Mouse (Mus musculus) intestine, embryonic 15.5 days (tissue): ENCODE results near the gene Jup. TPM values are rescaled to one million over a fixed set of nuclear protein-coding genes. Genes with fewer than 3 reads are reported as not detected.
"Not testable (repeated sequence)": the region's sequence is repeated elsewhere in the genome, so short reads cannot be mapped to it uniquely, and the experiment has no call there.

Experiments
- ATAC-seq: fragments of 200-750 bp; cut with Nextera tagmentation; 2 replicates; pipeline ENCODE4 v1.8.0; 2017; ENCODE audit warnings: moderate TSS enrichment, moderate library complexity
- H3K27ac ChIP-seq: fragments of 300-500 bp; sonication (generic); 2 replicates; pipeline ENCODE4 v1.5.1; 2015; ENCODE audit warnings: mild to moderate bottlenecking, inconsistent platforms
- H3K27me3 ChIP-seq: fragments of 300-500 bp; sonication (generic); replicated peaks from 2 replicates; pipeline ENCODE4 v1.6.1; 2015; ENCODE audit warnings: inconsistent platforms
- H3K36me3 ChIP-seq: fragments of 300-500 bp; sonication (generic); 2 replicates; pipeline ENCODE4 v1.6.1; 2015; ENCODE audit warnings: inconsistent platforms
- H3K4me1 ChIP-seq: fragments of 300-500 bp; sonication (generic); replicated peaks from 2 replicates; pipeline ENCODE4 v1.6.1; 2015; ENCODE audit warnings: inconsistent platforms
- H3K4me2 ChIP-seq: fragments of 300-500 bp; sonication (generic); replicated peaks from 2 replicates; pipeline ENCODE4 v1.6.1; 2015; ENCODE audit warnings: mild to moderate bottlenecking, inconsistent platforms
- H3K4me3 ChIP-seq: fragments of 300-500 bp; sonication (generic); replicated peaks from 2 replicates; pipeline ENCODE4 v1.5.1; 2015; ENCODE audit warnings: inconsistent platforms
- H3K9ac ChIP-seq: fragments of 300-500 bp; sonication (generic); 2 replicates; pipeline ENCODE4 v1.6.1; 2015; ENCODE audit warnings: inconsistent platforms
- H3K9me3 ChIP-seq: fragments of 300-500 bp; sonication (generic); 2 replicates; pipeline ENCODE4 v1.6.1; 2016; ENCODE audit warnings: inconsistent platforms
- WGBS: fragments of 180-500 bp; shearing (Covaris S2); methylation state at CpG from one replicate; pipeline ENCODE4 v1.1.7; 2015; 5-methylcytosine and 5-hydroxymethylcytosine counted together
- polyA plus RNA-seq: library from polyadenylated mRNA; unstranded; fragments of >200 nt; fragmentation: Nextera tagmentation; extraction: Ambion mirVana; gene quantifications from 2 replicates; pipeline ENCODE4 v1.2.1, GENCODE M21; 2015

Jup gene
- polyA plus RNA-seq, 1 experiment from 2014 or later, result 133 TPM

DNA sequence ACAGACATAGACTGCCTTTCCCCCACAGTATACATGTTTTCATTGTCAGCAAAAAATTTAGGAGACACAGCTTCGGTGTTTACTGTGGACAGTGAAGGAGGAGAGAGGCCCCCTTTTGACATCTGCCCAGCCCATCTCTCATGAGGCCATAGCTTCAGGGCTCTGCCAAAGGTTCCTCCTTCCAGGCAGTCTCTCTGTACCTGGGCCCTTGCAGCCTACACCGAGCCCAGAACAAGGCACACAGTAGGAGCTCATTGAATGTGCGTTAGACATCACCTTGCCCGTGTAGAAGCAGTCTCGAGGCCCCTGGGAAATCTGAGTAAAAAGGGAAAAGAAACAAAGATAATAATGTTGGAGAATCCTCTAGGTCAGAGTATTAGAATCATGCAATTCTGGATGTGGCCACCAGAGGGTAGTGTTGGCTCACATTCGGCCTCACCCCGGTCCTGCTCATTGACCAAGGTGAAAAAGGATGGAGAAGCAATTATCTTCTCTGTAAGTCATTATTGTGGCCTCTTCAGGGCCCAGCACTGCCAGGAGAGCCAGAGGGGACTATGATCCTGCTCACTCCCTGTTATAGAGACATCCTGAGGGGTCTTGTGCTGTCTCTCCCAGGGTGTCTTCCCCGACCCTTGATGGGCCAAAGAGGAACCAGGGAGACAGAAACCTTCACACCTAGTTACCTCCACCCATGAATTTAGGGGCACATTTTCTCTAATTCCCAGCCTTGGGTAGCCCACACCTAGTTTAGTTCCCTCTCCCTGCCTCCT lies 35.2 kb downstream of the Jup start:
- Histone ChIP-seq H3K36me3 (no peaks in the 10 kb centered on the region), H3K4me3 (no peak overlapping the region), H3K27me3 (peaks cover 8% of the 10 kb centered on the region; the same call in 1 of the 2 replicates), H3K27ac (no peak overlapping the region), H3K4me2 (no peak overlapping the region), H3K4me1 (peaks cover 8% of the 10 kb centered on the region; the same call in 1 of the 2 replicates), H3K9ac (no peak overlapping the region), H3K9me3 (no peaks in the 10 kb centered on the region)
- WGBS, result 16% methylated on average over 8 of the region's 8 CpGs
- peak; percentile 32; the same call in 1 of the 2 replicates for ATAC-seq

- peaks cover 13% of the 10 kb centered on the region; the same call in 1 of the 2 replicates for H3K27me3 ChIP-seq
- not testable (repeated sequence) for ATAC-seq, H3K27ac ChIP-seq, H3K4me3 ChIP-seq, H3K9me3 ChIP-seq, H3K4me2 ChIP-seq, H3K36me3 ChIP-seq, H3K9ac ChIP-seq
- no CpG with 5 or more reads among the region's 13 CpGs for WGBS
- H3K4me1 ChIP-seq, result peaks cover 13% of the 10 kb centered on the region
These were observed 36.5 kb downstream of the Jup start for GRCm38 (mm10) chr11:100361059-100361458.

DNA sequence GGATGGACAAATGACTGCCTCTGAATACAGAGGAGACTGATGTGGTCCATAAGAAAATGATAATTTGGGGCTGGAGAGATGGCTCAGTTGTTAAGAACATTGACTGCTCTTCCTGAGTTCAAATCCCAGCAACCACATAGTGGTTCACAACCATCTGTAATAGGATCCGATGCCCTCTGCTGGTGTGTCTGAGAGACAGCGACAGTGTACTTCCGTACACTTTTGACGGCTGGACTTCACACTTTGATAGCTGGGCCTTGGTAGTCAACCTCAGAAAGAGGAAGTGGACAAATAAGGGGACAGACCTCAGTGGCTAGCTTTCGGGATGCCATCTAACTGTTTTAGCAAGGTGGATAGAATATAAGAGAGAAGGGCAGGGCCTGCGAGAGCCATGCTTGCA lies 37.4 kb downstream of the Jup start:
- H3K4me1 ChIP-seq, result peaks cover 19% of the 10 kb centered on the region
- no peak overlapping the region for H3K4me3 ChIP-seq
- no peaks in the 10 kb centered on the region for H3K36me3 ChIP-seq
- H3K27ac ChIP-seq, result no peak overlapping the region
- H3K9ac ChIP-seq, result no peak overlapping the region
- H3K9me3 ChIP-seq, result no peaks in the 10 kb centered on the region
- no peak for ATAC-seq
- H3K27me3 ChIP-seq, result peaks cover 19% of the 10 kb centered on the region
- H3K4me2 ChIP-seq, result no peak overlapping the region
- WGBS, result 73% methylated on average over 6 of the region's 6 CpGs

GRCm38 (mm10) chr11:100357408-100357807 lies 40.2 kb downstream of the Jup start:
- 51% methylated on average over 5 of the region's 5 CpGs for WGBS
- H3K27me3 ChIP-seq, result peaks cover 33% of the 10 kb centered on the region

GRCm38 (mm10) chr11:100356819-100357211 lies 40.7 kb downstream of the Jup start:
- Histone ChIP-seq H3K4me3 (peak overlapping the region; percentile 66), H3K27me3 (peaks cover 33% of the 10 kb centered on the region), H3K4me1 (peaks cover 22% of the 10 kb centered on the region), H3K4me2 (peak overlapping the region; percentile 99), H3K27ac (no peak overlapping the region), H3K36me3 (no peaks in the 10 kb centered on the region), H3K9ac (no peak overlapping the region; the same call in 1 of the 2 replicates), H3K9me3 (no peaks in the 10 kb centered on the region)
- 18% methylated on average over 9 of the region's 9 CpGs for WGBS
- no peak for ATAC-seq

More at GRCm38 (mm10) chr11:100357408-100357807, 40.2 kb downstream of the Jup start:
- no peaks in the 10 kb centered on the region for H3K9me3 ChIP-seq
- no peak overlapping the region for H3K4me2 ChIP-seq
- peaks cover 17% of the 10 kb centered on the region for H3K4me1 ChIP-seq
- H3K9ac ChIP-seq, result no peak overlapping the region; the same call in 1 of the 2 replicates
- H3K4me3 ChIP-seq, result no peak overlapping the region
- H3K27ac ChIP-seq, result no peak overlapping the region
- no peaks in the 10 kb centered on the region for H3K36me3 ChIP-seq
- no peak for ATAC-seq

GRCm38 (mm10) chr11:100355972-100356818 lies 41.4 kb downstream of the Jup start, which contains the start of gene Hap1:
Gene Hap1 (minus strand): TSS chr11:100356128.
- H3K27ac ChIP-seq, result no peak within 1 kb of the TSS
- peak within 1 kb of the TSS; percentile 56 for H3K9ac ChIP-seq
- H3K4me1 ChIP-seq, result peaks cover 22% of the 10 kb centered on the region
- ATAC-seq, result peak; percentile 76
- H3K9me3 ChIP-seq, result no peaks in the 10 kb centered on the region
- peak within 1 kb of the TSS; percentile 66 for H3K4me3 ChIP-seq
- WGBS, result 2% methylated on average over 49 of the region's 49 CpGs
- H3K36me3 ChIP-seq, result no peaks in the 10 kb centered on the region
- H3K4me2 ChIP-seq, result peak within 1 kb of the TSS; percentile 99
- H3K27me3 ChIP-seq, result peaks cover 33% of the 10 kb centered on the region

DNA sequence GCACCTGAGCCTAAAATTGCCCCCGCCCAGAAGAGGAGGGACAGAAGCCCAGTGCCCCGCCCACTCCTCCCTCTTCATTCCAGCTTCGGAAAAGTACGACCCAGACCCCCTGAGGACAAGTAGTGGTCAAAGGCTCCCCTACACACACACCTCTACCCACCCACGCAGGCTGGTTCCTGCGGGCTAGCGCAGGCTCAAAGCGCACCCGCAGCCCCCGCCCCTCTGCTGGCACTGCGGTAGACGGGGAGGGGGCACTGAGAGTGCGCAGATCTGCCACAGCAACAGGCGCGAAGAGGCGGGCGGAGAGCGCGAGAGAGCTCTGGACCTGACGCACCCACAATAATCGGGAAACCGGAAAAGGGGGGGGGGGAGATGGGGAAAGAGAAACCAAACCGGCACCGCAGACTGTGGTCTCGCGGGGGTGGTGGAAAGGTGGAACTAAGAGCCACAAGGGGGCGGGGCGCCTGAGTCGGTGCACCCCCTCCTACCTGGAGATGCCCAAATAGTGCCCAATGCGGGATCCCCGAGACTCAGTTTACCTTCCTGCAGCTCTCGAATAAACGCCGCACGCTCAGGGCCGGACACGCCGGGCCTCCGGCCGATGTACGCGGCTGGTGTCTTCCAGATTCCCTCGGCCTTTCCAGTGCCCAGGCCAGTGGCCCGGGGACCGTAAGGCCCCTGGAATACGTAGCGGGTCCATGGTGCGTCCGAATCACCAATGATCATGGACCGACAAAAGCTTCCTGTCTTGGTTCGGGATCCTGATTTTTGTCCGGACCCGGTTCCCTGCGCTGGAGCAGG lies 42.2 kb downstream of the Jup start:
- Histone ChIP-seq H3K4me3 (peak overlapping the region; percentile 66), H3K4me2 (peak overlapping the region; percentile 99), H3K36me3 (no peaks in the 10 kb centered on the region), H3K9me3 (no peaks in the 10 kb centered on the region), H3K27me3 (peaks cover 33% of the 10 kb centered on the region), H3K27ac (no peak overlapping the region), H3K9ac (peak overlapping the region; percentile 56), H3K4me1 (peaks cover 22% of the 10 kb centered on the region)
- WGBS, result 1% methylated on average over 54 of the region's 54 CpGs
- ATAC-seq, result peak; percentile 31; the same call in 1 of the 2 replicates

GRCm38 (mm10) chr11:100352076-100352857 lies 45.3 kb downstream of the Jup start:
- no peak overlapping the region for H3K4me2 ChIP-seq
- WGBS, result 29% methylated on average over 10 of the region's 10 CpGs
- peaks cover 22% of the 10 kb centered on the region for H3K4me1 ChIP-seq
- no peaks in the 10 kb centered on the region for H3K9me3 ChIP-seq
- H3K27me3 ChIP-seq, result peaks cover 24% of the 10 kb centered on the region
- no peak overlapping the region for H3K9ac ChIP-seq
- no peak for ATAC-seq
- no peak overlapping the region for H3K4me3 ChIP-seq
- H3K27ac ChIP-seq, result no peak overlapping the region
- no peaks in the 10 kb centered on the region for H3K36me3 ChIP-seq

DNA sequence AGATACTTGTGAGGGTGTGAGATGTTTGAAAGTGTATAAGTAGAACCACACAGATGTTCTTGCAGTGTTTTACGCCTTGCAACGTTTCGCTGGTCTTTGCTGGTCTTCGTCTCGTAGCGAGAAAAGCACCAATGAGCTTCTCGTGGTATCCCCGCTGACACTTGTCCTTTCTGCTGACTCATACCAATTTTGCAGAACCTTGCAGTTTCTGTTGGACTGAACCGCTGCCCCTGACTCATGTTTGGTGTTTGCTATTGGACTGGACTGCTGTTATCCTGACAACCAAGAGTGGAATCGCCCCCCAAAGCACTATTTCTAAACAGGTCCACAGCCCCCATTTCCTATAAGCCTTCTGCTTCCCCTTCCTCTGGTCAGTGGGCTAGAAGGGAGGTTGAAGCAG lies 53.3 kb downstream of the Jup start:
- ATAC-seq, result no peak
- 88% methylated on average over 10 of the region's 10 CpGs for WGBS
- H3K4me1 ChIP-seq, result no peaks in the 10 kb centered on the region

GRCm38 (mm10) chr11:100335731-100336130 lies 61.8 kb downstream of the Jup start:
- H3K4me3 ChIP-seq, result no peak overlapping the region
- 35% methylated on average over 3 of the region's 3 CpGs for WGBS
- no peaks in the 10 kb centered on the region for H3K9me3 ChIP-seq
- no peaks in the 10 kb centered on the region for H3K36me3 ChIP-seq
- H3K27ac ChIP-seq, result no peak overlapping the region
- H3K27me3 ChIP-seq, result no peaks in the 10 kb centered on the region
- no peak overlapping the region for H3K4me2 ChIP-seq
- ATAC-seq, result peak; percentile 77
- H3K4me1 ChIP-seq, result no peaks in the 10 kb centered on the region
- no peak overlapping the region for H3K9ac ChIP-seq

More for the DNA sequence above, 53.3 kb downstream of the Jup start:
- Histone ChIP-seq H3K9ac (no peak overlapping the region), H3K9me3 (no peaks in the 10 kb centered on the region), H3K36me3 (no peaks in the 10 kb centered on the region), H3K27me3 (no peaks in the 10 kb centered on the region), H3K4me3 (no peak overlapping the region), H3K27ac (no peak overlapping the region), H3K4me2 (no peak overlapping the region)

DNA sequence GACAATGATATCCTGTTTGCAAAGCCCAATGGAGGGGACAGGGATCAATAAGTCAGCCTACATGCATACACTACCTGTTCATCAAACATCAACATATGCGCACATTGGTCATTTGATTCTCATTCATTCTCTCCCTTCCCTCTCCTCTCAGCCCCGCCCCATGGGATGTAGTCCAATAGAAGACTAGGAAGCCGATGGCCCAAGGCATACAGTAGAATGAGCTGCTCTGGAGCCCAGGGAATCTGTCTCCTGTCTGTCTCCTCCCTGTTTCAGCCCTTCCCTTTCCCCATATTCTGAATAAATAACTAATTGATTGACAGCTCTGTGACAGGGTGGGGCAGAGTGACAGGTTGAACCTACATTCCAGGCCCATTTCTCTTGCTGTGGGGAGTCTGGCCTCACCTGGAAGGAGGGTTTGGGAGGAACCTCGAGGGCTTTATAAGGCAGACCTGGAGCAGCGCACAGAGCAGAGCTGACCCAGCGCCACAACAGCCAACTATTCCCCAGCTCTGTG lies 63.6 kb downstream of the Jup start, which contains the start of gene Gast:
Gast (plus strand) TSS at position 464 of the 514 bp plus-strand sequence.
- Histone ChIP-seq H3K9me3 (no peaks in the 10 kb centered on the region), H3K36me3 (no peaks in the 10 kb centered on the region), H3K4me3 (no peak within 1 kb of the TSS), H3K4me1 (no peaks in the 10 kb centered on the region), H3K27ac (no peak within 1 kb of the TSS), H3K4me2 (no peak within 1 kb of the TSS), H3K27me3 (no peaks in the 10 kb centered on the region), H3K9ac (no peak within 1 kb of the TSS)
- WGBS, result 83% methylated on average over 6 of the region's 6 CpGs
- no peak for ATAC-seq
